Mouse (Mus musculus) neural tube, embryonic 13.5 days (tissue): ENCODE data around the gene Kcnip4. TPM values are rescaled to one million over a fixed set of nuclear protein-coding genes. Genes with fewer than 3 reads are reported as not detected.

Experiments
- ATAC-seq: fragments of 200-750 bp; cut with Nextera tagmentation; 2 replicates; pipeline ENCODE4 v1.8.0; 2017; ENCODE audit warnings: low read depth, mild to moderate bottlenecking, moderate TSS enrichment, moderate library complexity
- H3K27ac ChIP-seq: fragments of 300-500 bp; sonication (generic); replicated peaks from 2 replicates; pipeline ENCODE4 v1.5.1; 2015; ENCODE audit warnings: moderate library complexity, mild to moderate bottlenecking, inconsistent platforms
- H3K27me3 ChIP-seq: fragments of 300-500 bp; sonication (generic); 2 replicates; pipeline ENCODE4 v1.6.1; 2015; ENCODE audit warnings: mild to moderate bottlenecking, inconsistent platforms
- H3K36me3 ChIP-seq: fragments of 300-500 bp; sonication (generic); 2 replicates; pipeline ENCODE4 v1.6.1; 2015; ENCODE audit warnings: mild to moderate bottlenecking, inconsistent platforms
- H3K4me1 ChIP-seq: fragments of 300-500 bp; sonication (generic); replicated peaks from 2 replicates; pipeline ENCODE4 v1.6.1; 2015; ENCODE audit warnings: inconsistent platforms
- H3K4me2 ChIP-seq: fragments of 300-500 bp; sonication (generic); 2 replicates; pipeline ENCODE4 v1.6.1; 2015; ENCODE audit warnings: inconsistent platforms, mild to moderate bottlenecking, moderate library complexity
- H3K4me3 ChIP-seq: fragments of 300-500 bp; sonication (generic); 2 replicates; pipeline ENCODE4 v1.5.1; 2015; ENCODE audit warnings: mild to moderate bottlenecking, inconsistent platforms
- H3K9ac ChIP-seq: fragments of 300-500 bp; sonication (generic); 2 replicates; pipeline ENCODE4 v1.6.1; 2015; ENCODE audit warnings: moderate library complexity, mild to moderate bottlenecking, inconsistent platforms
- H3K9me3 ChIP-seq: fragments of 300-500 bp; sonication (generic); 2 replicates; pipeline ENCODE4 v1.6.1; 2016; ENCODE audit warnings: inconsistent platforms
- WGBS: fragments of 180-500 bp; shearing (Covaris S2); methylation state at CpG from one replicate; pipeline ENCODE4 v1.1.7; 2015; 5-methylcytosine and 5-hydroxymethylcytosine counted together
- polyA plus RNA-seq: library from polyadenylated mRNA; unstranded; fragments of >200 nt; fragmentation: Nextera tagmentation; extraction: Ambion mirVana; gene quantifications from 2 replicates; pipeline ENCODE4 v1.2.1, GENCODE M21; 2015

The Kcnip4 gene
- polyA plus RNA-seq, 1 experiment from 2014 or later: 9.1 TPM

DNA sequence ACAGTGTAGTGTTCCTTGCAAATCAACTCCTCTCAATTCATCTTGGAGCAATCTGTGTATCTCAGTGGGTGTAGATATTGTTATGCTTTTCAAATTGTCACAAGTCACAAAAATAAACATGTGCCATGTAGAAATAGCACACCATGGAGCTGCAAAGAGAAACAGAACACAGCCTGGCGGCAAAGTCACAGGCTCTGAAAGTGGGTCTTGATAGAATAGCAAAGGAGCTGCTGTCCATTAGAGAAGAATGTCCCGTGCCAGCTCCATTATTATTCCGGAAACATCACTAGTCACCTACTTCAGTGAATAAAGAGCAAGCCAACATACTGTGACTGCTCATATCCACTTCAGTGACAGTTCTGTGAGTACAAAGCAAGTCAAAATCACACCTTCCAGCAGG, 232.9 kb downstream of the Kcnip4 start:
- Histone ChIP-seq H3K4me3 (no peak overlapping the region), H3K9ac (no peak overlapping the region), H3K4me1 (no peaks in the 10 kb centered on the region), H3K27ac (no peak overlapping the region), H3K4me2 (no peak overlapping the region), H3K27me3 (no peaks in the 10 kb centered on the region), H3K36me3 (no peaks in the 10 kb centered on the region), H3K9me3 (no peaks in the 10 kb centered on the region)
- ATAC-seq: no peak
- 81% methylated on average over 3 of the region's 3 CpGs for WGBS

DNA sequence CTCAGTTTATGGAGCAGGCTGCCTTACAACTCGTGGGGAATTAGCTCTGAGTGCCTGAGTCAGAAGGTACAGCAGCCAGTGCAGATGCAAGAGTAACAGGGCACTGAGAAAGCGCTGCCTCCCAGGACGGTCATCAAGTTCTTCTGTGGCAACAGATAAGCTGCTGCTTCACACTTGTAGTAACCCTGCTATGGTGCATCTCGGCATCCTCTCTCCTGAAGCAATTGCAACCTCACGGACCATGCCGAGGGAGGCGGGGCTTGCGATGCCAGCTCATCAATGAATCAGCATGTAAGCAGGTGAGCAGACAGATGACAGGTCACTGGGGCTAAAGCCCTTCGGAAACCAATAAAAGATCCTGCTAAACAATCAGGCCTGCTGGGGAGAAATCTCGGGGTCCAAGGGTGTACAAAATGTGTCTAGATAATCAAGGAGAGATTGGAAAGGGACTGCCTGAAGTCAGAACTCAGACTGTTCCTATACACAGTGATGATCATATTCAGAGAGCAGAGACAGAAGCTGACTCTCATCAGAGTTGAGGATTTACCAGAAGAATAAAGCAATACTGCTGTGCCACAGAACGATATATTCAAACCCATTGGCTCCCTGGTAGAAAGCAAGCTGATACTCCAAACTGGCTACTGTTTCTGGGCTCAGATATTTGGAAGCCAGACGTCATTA, 239.1 kb downstream of the Kcnip4 start:
- Histone ChIP-seq H3K4me3 (peak overlapping the region; percentile 19), H3K4me1 (peaks cover 19% of the 10 kb centered on the region), H3K9ac (peak overlapping the region; percentile 35), H3K27me3 (no peaks in the 10 kb centered on the region), H3K36me3 (no peaks in the 10 kb centered on the region), H3K9me3 (no peaks in the 10 kb centered on the region), H3K4me2 (peak overlapping the region; percentile 50), H3K27ac (no peak overlapping the region)
- ATAC-seq: peak; percentile 53; the same call in 1 of the 2 replicates
- WGBS: 20% methylated on average over 12 of the region's 12 CpGs

DNA sequence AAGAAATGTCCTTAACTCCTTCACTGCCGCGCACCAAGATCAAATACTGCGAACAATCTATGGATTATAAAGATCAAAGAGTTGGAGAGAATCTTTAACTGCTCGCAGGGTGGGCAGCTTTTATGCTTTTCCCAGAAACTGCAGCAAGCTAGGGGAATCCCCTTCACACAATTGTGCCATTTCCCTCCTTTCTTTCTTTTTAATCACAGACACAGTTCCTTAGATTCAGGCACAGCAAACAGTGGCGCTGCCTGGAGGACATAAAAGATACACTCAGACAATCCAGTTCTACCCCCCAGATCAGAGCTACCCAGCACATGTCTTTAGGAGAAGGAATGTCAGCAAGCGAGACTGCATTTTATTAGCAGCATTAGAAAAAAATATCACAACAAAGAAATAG, 239.9 kb downstream of the Kcnip4 start:
- no peak; the same call in 1 of the 2 replicates for ATAC-seq
- peak overlapping the region; percentile 50 for H3K4me2 ChIP-seq
- peaks cover 19% of the 10 kb centered on the region for H3K4me1 ChIP-seq
- 25% methylated on average over 6 of the region's 6 CpGs for WGBS
- H3K4me3 ChIP-seq: peak overlapping the region; percentile 19; the same call in 1 of the 2 replicates
- H3K9me3 ChIP-seq: no peaks in the 10 kb centered on the region
- no peaks in the 10 kb centered on the region for H3K36me3 ChIP-seq
- no peaks in the 10 kb centered on the region for H3K27me3 ChIP-seq
- H3K9ac ChIP-seq: peak overlapping the region; percentile 45
- no peak overlapping the region for H3K27ac ChIP-seq

DNA sequence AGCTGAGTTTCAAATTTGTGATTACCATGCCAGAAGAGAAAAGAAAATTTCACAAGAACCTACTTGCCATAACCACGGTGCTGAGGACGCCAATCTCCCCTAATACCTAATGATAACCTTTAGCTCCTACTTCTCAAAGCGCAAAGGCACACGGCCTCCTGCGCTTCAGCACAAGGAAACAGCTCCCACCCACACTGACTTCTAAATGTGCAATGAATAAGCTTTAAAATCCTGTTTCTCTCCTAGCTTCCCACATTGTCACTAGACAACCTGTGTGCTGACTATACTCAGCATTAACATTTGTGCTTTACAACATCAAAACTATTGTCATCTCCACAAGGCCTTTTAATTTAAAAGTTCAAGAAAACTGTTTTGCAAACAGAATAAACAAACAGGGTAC, 241.3 kb downstream of the Kcnip4 start:
- Histone ChIP-seq H3K9ac (no peak overlapping the region), H3K4me3 (no peak overlapping the region), H3K4me1 (peaks cover 19% of the 10 kb centered on the region), H3K36me3 (no peaks in the 10 kb centered on the region), H3K4me2 (no peak overlapping the region), H3K27me3 (no peaks in the 10 kb centered on the region), H3K27ac (no peak overlapping the region), H3K9me3 (no peaks in the 10 kb centered on the region)
- no peak for ATAC-seq
- 74% methylated on average over 5 of the region's 5 CpGs for WGBS

DNA sequence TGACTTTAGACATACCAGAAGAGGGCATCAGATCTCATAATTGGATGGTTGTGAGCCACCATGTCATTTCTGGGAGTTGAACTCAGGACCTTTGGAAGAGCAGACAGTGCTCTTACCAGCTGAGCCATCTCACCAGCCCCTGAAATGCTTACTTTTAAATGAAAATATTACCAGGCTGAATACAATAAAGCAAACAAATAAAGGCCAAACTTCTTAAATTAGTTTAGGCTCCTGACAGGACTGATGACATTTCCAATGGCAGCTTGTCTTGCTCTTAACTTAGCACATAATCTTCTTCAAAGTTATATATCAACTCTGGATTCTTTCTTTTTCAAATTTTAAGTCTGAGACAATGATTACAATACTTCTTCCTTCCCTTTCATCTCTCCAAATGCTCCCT, 252.8 kb downstream of the Kcnip4 start:
- H3K4me2 ChIP-seq: no peak overlapping the region
- no peak overlapping the region for H3K9ac ChIP-seq
- H3K4me3 ChIP-seq: no peak overlapping the region
- no peak overlapping the region for H3K27ac ChIP-seq
- no peaks in the 10 kb centered on the region for H3K36me3 ChIP-seq
- H3K27me3 ChIP-seq: no peaks in the 10 kb centered on the region
- H3K9me3 ChIP-seq: no peaks in the 10 kb centered on the region
- no peak for ATAC-seq
- no peaks in the 10 kb centered on the region for H3K4me1 ChIP-seq

DNA sequence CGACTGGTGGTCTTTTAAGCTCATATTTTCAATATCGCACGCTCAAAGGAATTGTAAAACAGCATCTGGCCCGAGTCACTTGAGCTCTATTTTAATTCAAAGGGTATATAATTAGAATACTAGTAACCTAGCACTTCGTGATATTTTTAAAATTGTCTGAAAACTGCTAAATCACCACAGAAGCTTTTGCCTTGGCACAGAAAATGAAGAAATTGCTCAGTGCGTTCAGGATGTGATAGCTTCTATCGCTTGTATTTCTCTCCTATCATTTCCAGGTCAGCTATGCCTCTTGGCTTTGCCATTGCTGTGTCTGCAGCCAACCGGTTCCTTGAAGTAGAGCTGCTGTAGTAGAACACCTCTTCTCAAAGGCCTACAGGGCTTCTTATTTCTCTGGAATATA, 255.9 kb downstream of the Kcnip4 start:
- no peak for ATAC-seq

DNA sequence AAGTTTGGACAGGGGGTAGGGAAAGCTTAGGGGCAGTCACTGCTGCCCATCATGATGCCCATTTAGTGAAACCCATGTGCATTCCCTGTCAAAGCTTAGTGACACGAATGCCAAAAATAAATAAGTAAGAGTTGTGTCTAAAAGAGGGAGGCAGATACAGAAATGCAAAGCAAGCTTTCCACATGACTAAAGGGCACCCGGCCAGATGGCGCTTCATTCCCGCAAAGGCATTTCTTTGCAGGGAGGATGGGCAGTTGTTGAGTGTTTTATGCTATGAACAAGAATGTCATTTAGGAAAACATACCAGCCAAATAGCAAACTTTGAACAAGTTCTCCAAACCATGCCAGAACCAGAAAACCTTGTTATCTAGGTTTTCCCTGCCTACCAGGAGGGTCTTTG, 265.4 kb downstream of the Kcnip4 start:
- H3K9ac ChIP-seq: no peak overlapping the region

More for the DNA sequence above, 255.9 kb downstream of the Kcnip4 start:
- 89% methylated on average over 8 of the region's 8 CpGs for WGBS
- Histone ChIP-seq H3K4me3 (no peak overlapping the region), H3K27ac (no peak overlapping the region), H3K9ac (no peak overlapping the region), H3K4me1 (no peaks in the 10 kb centered on the region), H3K27me3 (no peaks in the 10 kb centered on the region), H3K4me2 (no peak overlapping the region), H3K9me3 (no peaks in the 10 kb centered on the region), H3K36me3 (no peaks in the 10 kb centered on the region)

DNA sequence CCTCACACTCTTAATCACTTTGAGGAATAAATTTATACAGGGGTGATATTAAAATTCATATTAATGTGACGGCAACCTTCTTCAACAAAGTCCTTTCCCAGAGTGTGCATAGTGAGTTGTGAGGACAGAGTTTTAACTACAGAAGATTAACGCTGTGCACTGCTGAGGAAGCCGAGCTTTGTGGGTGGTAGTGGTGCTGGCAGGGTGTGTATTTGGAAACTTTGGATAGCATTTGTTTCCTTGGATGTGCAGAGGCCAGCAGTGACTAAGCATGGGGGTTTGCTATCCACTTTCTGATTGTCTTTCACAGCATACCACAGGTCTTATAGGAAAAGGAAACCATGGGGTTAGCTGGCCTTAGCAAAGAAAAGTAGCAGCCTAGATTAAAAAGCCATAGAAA, 267.9 kb downstream of the Kcnip4 start:
- no peak overlapping the region for H3K9ac ChIP-seq
- H3K36me3 ChIP-seq: no peaks in the 10 kb centered on the region
- H3K27me3 ChIP-seq: no peaks in the 10 kb centered on the region
- no peak overlapping the region for H3K27ac ChIP-seq
- no peak overlapping the region for H3K4me2 ChIP-seq
- H3K4me1 ChIP-seq: no peaks in the 10 kb centered on the region
- no peak for ATAC-seq
- no peak overlapping the region for H3K4me3 ChIP-seq
- WGBS: 78% methylated on average over 3 of the region's 3 CpGs
- no peaks in the 10 kb centered on the region for H3K9me3 ChIP-seq

More for the DNA sequence above, 265.4 kb downstream of the Kcnip4 start:
- H3K27ac ChIP-seq: no peak overlapping the region
- H3K27me3 ChIP-seq: no peaks in the 10 kb centered on the region
- H3K4me1 ChIP-seq: no peaks in the 10 kb centered on the region
- no peaks in the 10 kb centered on the region for H3K9me3 ChIP-seq
- 92% methylated on average over 4 of the region's 4 CpGs for WGBS
- H3K4me2 ChIP-seq: no peak overlapping the region
- no peak for ATAC-seq
- H3K36me3 ChIP-seq: no peaks in the 10 kb centered on the region
- H3K4me3 ChIP-seq: no peak overlapping the region

DNA sequence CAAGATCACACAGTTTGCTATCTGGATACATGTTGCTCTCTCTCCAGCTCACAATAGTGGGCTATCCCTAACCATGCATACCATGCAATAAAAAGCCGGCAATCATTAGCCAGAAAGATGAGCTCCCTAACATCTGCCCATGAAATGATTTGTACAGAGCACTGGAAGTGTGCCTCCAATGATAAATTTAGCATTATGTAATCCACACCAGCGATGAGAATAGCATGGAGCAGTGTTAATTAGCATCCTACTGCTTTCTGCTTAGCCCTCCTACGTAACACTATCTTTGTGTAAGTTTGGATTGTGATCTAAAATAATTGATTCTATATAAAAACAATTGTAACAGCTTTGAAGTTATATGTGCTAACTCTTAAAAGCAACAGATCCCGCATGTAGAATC, 268.7 kb downstream of the Kcnip4 start:
- 79% methylated on average over 4 of the region's 4 CpGs for WGBS
- ATAC-seq: no peak
- H3K9me3 ChIP-seq: no peaks in the 10 kb centered on the region
- no peak overlapping the region for H3K9ac ChIP-seq
- H3K27ac ChIP-seq: no peak overlapping the region
- no peaks in the 10 kb centered on the region for H3K36me3 ChIP-seq
- no peaks in the 10 kb centered on the region for H3K4me1 ChIP-seq
- H3K4me3 ChIP-seq: no peak overlapping the region
- no peaks in the 10 kb centered on the region for H3K27me3 ChIP-seq
- H3K4me2 ChIP-seq: no peak overlapping the region

DNA sequence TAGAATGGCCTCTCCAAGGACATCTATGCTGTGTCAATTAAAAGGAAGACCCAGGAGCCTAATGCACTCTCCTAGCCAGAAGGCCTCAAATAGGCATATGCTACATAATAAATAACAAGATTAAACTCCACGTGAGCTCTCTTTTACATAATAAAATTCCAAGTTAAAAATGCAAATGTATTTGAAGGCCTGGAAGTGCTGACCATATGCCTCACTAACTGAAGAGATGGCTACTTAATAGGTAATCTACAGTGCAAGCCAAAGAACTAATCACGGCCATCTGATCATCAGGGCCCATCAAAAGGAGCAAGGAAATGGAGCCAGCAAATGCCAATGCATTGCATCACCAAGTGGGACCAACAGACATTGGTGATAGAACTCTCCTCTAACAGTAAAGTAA, 277.6 kb downstream of the Kcnip4 start:
- Histone ChIP-seq H3K9ac (no peak overlapping the region), H3K27ac (no peak overlapping the region), H3K9me3 (no peaks in the 10 kb centered on the region), H3K36me3 (no peaks in the 10 kb centered on the region), H3K4me2 (no peak overlapping the region), H3K27me3 (no peaks in the 10 kb centered on the region), H3K4me3 (no peak overlapping the region), H3K4me1 (no peaks in the 10 kb centered on the region)
- WGBS: 62% methylated on average over 2 of the region's 2 CpGs
- no peak for ATAC-seq

DNA sequence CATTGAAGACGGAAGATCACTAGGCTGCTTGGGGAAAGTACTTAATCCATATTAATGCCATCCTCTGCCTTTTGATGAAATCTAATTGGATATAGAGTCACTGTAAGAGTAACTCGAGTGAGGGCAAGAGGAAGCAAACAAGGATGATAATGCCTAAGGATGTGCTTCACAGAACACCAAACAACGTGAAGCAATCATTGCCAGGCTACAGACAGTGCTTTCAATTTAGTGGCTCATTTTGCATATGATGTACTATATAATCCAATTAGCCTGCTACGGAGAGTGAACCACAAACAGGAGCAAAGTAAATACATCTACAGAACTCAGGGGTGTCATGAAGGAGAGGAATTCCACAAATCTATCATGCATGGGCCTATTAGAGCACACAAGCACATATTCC, 280.3 kb downstream of the Kcnip4 start:
- Histone ChIP-seq H3K4me3 (no peak overlapping the region), H3K9me3 (no peaks in the 10 kb centered on the region), H3K36me3 (no peaks in the 10 kb centered on the region), H3K4me2 (no peak overlapping the region), H3K27ac (no peak overlapping the region), H3K4me1 (no peaks in the 10 kb centered on the region), H3K27me3 (no peaks in the 10 kb centered on the region), H3K9ac (no peak overlapping the region)
- 66% methylated on average over 4 of the region's 4 CpGs for WGBS
- no peak; the same call in 1 of the 2 replicates for ATAC-seq

DNA sequence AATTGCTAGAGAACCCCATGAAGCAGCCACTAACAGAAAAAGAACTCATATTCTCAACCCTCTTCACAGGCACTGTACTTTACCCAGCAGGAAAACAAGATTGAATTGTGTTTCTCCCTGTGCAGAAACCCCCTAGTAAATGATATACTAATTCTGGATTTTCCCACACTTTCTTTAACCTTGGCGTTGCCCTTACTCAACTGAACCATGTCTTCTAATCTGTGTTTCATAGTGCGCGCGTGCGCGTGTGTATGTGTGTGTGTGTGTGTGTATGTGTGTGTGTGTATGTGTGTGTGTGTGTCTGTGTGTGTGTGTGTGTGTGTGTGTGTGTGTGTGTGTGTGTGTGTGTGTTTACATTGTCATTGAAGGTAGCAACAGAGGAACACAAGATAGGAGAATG, 283.0 kb downstream of the Kcnip4 start:
- 97% methylated on average over 6 of the region's 6 CpGs for WGBS
- no peak overlapping the region for H3K9ac ChIP-seq
- no peak overlapping the region for H3K4me2 ChIP-seq
- no peak overlapping the region for H3K4me3 ChIP-seq
- H3K27ac ChIP-seq: no peak overlapping the region
- H3K9me3 ChIP-seq: no peaks in the 10 kb centered on the region
- no peak for ATAC-seq
- H3K4me1 ChIP-seq: no peaks in the 10 kb centered on the region
- no peaks in the 10 kb centered on the region for H3K27me3 ChIP-seq
- H3K36me3 ChIP-seq: no peaks in the 10 kb centered on the region

DNA sequence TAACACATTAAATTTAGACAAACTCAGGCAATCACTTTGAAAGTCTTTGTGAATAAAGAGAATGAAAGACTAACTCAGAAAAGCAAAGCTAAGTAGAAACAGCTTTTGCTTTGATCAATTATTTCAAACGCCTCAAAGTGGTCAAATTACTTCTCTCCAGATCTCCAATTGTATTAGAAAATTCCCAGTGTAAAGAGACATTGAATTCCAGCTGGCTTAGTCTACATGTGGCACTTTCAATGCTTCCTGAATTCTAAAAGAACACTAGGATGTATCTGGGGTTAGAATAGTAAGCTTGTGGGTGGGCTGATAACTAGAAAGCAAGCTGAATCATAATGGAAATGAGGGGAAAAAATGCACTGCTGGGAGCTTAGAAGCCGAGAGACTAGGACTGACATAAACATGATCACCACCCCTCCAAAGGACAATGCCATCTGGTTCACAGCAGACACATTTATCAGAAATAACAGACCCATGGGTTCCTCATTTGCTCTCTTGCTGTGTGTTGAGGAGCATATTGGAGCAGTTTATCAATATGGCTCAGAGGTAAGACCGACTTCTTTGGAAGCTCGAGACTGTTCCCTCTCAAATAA, 323.4 kb downstream of the Kcnip4 start:
- no peak overlapping the region for H3K27ac ChIP-seq
- H3K27me3 ChIP-seq: no peaks in the 10 kb centered on the region
- WGBS: 49% methylated on average over 4 of the region's 4 CpGs
- ATAC-seq: no peak
- H3K4me2 ChIP-seq: no peak overlapping the region
- H3K9me3 ChIP-seq: no peaks in the 10 kb centered on the region
- H3K4me1 ChIP-seq: no peaks in the 10 kb centered on the region
- H3K4me3 ChIP-seq: no peak overlapping the region
- no peaks in the 10 kb centered on the region for H3K36me3 ChIP-seq
- H3K9ac ChIP-seq: no peak overlapping the region
